Mouse (Mus musculus): ENCODE measurements around the gene Fzd4. TPM values are rescaled to one million over a fixed set of nuclear protein-coding genes. Genes with fewer than 3 reads are reported as not detected.

The Fzd4 gene
- total RNA-seq, 2 experiments from 2014 or later, result 6.3 to 6.9 TPM

DNA sequence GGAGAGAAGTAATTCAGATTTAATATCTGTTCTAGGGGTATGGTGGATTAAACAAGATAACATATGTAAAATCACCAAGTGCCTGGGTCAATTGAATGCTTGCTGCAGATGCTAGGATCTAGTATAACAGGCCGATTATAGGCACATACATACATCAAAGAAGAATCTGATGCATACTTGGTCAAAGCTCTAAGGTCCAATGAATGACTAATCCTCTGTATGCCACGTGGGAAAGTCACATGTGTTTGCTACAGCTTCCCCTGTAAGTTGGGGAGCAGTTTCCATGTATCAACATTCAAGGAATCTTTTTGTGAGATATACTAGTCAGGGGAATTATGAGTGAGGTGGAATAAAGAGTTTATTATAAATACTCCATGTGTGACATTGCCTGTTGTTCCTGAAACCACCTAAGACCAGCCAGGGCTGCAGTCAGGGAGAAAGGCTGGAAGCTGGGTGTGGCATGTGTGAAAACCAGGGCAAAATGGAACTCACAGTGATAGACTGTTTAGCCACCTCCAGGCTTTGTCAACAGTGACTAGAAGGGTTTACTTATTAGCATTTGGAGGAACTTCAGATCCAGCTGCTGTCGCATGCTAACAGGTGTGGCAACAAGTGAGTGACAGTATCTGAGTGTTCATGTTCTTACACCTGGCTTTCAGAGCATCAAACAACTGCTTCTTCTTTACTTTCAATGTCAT lies 6.2 kb upstream of the Fzd4 start:
- intact Hi-C loops (cut with DNase I), result no loop called here

GRCm38 (mm10) chr7:89400721-89401120 lies 3.4 kb upstream of the Fzd4 start:
- intact Hi-C loops (cut with DNase I), result no loop called here
- DNase-seq (ENCODE audit: low spot score in 2 of 2), result no peak

More for the DNA sequence above, 6.2 kb upstream of the Fzd4 start:
- no peak for DNase-seq (ENCODE audit: low spot score in 2 of 2)

- DNase-seq (ENCODE audit: low spot score in 2 of 2), result no peak
- intact Hi-C loops (cut with DNase I), result no loop called here
These were observed 2.9 kb upstream of the Fzd4 start for GRCm38 (mm10) chr7:89401136-89401858.

DNA sequence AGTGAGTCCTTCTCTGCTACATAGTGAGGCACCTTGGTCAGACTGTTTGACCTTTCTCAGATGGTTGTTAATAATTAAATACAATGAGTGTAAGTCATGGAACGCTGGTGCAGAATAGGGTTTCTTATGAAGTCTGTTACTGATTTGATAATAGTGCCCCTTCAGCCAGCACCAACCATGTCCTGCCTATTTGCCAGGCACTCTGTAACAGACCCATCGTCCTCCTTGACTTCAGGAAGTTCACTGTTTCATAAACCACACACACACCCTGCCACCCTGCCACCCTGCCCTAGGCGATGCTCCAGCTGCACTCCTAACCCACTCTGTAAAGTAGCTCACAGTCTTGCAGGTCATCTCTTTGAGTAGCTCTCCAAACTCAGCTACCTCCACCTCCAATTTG lies 2.2 kb upstream of the Fzd4 start:
- intact Hi-C loops (cut with DNase I), result no loop called here
- no peak for DNase-seq (ENCODE audit: low spot score in 2 of 2)

DNA sequence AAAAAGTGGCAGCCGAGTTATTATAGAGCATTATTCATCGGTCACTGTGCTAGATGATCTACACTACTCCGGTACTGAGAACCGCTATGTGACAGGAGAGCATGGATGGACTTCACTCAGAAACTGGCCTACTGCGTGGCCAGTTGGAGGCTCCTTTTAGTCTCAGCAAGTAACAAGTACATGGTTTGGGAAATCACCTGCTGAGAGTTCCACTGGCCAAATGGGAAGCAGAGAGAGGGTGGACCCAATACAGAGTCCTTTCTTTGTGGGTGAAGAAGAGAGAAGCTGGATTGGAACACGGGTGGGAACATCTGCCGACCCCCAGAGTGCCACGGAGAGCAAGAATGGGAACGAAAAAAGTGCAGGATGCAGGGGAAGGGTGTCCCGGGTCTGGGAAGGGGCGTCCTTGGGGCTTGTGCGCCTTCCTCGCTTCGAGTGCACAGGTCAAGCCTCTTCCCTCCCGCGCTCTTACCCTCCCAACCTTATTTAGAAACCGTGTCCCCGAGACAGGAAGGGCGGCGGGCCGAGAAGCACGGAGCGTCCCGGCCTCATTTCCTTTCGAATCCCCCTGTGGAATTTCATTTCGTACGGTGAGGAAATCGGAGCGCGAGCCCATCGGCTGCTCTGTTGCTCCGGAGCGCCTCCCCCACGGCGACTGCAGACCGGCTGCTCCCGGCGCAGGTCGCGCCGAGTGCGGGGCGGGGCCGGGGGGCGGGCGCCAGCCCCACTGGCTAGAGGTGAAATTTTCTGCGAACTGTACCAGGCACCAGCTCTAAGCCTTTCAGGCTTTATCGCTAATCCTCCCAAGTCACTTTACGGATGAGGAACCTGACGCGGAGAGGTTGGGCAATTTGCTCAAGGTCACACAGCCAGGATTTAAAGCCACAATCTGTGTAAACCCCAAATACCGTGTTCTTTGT lies 842 bp upstream of the Fzd4 start:
- intact Hi-C loops (cut with DNase I), result no loop called here
- peak; percentile 51 to 56 for DNase-seq (ENCODE audit: low spot score in 2 of 2)

- DNase-seq (ENCODE audit: low spot score in 2 of 2), result no peak
These were observed 732 bp downstream of the Fzd4 start for GRCm38 (mm10) chr7:89404734-89405440.

GRCm38 (mm10) chr7:89406011-89406410 lies 1.9 kb downstream of the Fzd4 start:
- intact Hi-C loops (cut with DNase I), result no loop called here
- no peak for DNase-seq (ENCODE audit: low spot score in 2 of 2)

More at GRCm38 (mm10) chr7:89404734-89405440, 732 bp downstream of the Fzd4 start:
- intact Hi-C loops (cut with DNase I), result loop anchor here (2.0 kb wide), 1 partner anchor 66 kb away; no protein-coding TSS in a partner anchor

DNA sequence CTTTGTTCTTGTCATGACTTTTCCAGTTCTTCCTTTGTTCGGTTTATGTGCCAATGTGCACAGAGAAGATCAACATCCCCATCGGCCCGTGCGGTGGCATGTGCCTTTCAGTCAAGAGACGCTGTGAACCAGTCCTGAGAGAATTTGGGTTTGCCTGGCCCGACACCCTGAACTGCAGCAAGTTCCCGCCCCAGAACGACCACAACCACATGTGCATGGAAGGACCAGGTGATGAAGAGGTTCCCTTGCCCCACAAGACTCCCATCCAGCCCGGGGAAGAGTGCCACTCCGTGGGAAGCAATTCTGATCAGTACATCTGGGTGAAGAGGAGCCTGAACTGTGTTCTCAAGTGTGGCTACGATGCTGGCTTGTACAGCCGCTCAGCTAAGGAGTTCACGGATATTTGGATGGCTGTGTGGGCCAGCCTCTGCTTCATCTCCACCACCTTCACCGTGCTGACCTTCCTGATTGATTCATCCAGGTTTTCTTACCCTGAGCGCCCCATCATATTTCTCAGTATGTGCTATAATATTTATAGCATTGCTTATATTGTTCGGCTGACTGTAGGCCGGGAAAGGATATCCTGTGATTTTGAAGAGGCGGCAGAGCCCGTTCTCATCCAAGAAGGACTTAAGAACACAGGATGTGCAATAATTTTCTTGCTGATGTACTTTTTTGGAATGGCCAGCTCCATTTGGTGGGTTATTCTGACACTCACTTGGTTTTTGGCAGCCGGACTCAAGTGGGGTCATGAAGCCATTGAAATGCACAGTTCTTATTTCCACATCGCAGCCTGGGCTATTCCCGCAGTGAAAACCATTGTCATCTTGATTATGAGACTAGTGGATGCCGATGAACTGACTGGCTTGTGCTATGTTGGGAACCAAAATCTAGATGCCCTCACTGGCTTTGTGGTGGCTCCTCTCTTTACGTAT lies 3.1 kb downstream of the Fzd4 start:
- intact Hi-C loops (cut with DNase I), result no loop called here

GRCm38 (mm10) chr7:89410294-89410693 lies 6.1 kb downstream of the Fzd4 start:
- no peak for DNase-seq (ENCODE audit: low spot score in 2 of 2)
- intact Hi-C loops (cut with DNase I), result no loop called here

More for the DNA sequence above, 3.1 kb downstream of the Fzd4 start:
- DNase-seq (ENCODE audit: low spot score in 2 of 2), result no peak

DNA sequence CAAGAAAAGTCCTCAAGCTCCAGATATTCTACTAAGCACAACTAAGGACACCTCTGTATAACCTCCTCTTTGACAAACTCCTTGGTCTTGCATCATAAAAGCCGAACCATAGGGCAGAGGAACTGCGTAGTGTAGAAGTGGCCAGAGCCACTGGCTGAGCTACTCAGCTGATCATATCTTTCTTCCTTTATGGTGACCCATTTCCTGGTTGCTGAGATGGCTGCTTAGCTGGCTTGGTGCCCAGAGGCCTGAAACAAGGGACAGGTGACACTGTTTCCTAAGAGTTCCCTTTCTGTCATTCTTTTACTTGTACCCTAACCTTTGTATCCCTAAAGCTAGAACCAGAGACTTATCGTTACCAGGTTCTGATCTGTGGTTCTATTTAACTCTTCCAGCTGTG lies 7.2 kb downstream of the Fzd4 start:
- intact Hi-C loops (cut with DNase I), result no loop called here

GRCm38 (mm10) chr7:89412094-89412493 lies 7.9 kb downstream of the Fzd4 start:
- no peak for DNase-seq (ENCODE audit: low spot score in 2 of 2)
- intact Hi-C loops (cut with DNase I), result no loop called here

More for the DNA sequence above, 7.2 kb downstream of the Fzd4 start:
- DNase-seq (ENCODE audit: low spot score in 2 of 2), result no peak

DNA sequence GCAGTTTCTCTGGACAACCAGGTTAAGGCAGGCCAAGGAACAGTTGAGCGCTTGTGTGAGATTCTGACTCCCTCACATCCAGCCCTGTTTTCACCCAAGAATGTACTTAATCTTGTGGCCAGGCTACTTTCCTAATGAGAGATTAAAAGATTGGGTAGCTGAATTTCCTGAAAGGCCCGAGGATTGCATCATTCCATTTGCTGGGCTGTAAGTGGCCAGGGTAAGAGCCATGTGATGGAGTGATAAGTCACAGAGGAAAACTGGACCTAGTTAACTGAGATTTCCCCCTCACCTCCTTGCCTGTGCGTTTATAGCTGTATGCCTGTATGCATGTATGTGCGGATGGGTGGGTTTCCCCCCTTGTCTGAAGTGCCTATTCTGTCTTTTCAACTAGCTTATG lies 11.9 kb downstream of the Fzd4 start:
- intact Hi-C loops (cut with DNase I), result no loop called here

DNA sequence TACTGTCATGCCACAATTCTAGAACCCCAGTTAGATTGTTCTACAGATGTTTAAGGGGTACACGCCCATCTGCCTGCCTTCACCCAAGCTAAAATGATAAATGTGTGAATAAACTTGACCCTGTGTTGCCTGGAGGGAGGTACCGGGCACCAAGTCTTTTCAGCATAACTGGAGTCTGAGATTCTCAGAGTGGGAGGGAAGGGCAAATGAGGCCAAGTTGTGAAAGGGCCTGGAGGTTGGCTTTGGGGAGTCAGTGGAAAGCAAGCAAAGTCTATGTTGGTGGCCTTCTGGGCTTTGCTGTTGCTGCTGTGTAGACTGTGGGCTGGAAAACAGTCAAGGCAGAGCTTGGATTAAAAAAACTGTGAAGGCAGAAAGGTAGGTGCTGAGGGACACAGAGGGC lies 13.6 kb downstream of the Fzd4 start:
- intact Hi-C loops (cut with DNase I), result loop anchor here (2.0 kb wide), 2 partner anchors 249 to 331 kb away; no protein-coding TSS in a partner anchor
- DNase-seq (ENCODE audit: low spot score in 2 of 2), result no peak

More for the DNA sequence above, 11.9 kb downstream of the Fzd4 start:
- DNase-seq (ENCODE audit: low spot score in 2 of 2), result no peak

- intact Hi-C loops (cut with DNase I), result loop anchor here (2.0 kb wide), 2 partner anchors 249 to 331 kb away; no protein-coding TSS in a partner anchor
- DNase-seq (ENCODE audit: low spot score in 2 of 2), result no peak
These were observed 14.0 kb downstream of the Fzd4 start for GRCm38 (mm10) chr7:89418127-89418653.

DNA sequence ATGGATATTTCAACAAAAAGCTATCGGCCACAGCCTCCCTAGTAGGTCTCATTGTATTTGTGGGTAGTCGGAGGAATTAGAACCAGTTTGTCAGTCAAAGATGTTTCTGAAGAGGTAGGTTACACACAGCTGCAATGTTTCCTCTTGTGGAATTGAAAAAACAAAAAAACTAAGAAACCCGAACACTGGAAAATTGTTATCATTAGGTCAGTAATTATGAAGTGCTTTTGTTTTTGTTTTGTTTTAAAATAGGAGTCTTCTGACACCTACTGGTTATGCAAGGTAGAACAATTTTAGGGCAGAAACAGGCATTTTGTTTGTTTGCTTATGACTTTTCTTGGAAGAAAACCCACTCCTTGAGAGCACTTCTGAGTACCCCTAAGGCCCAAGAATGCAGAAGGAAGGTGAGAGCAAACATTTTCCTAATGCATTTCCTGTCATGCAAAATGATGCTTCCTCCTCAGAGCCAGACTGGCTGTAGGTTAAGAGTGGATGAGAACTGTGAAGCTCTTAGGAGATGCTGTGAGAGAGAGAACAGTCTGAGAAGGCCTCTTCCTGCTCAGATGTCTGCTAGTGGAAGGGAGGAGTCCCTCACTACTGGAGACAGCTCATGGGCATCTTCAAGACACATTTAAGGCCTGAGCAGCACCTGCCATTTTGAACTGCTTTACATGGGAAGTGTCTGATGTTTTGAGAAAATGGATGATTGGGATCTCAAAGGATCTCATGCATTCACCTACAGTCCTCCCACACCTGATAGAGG lies 14.9 kb downstream of the Fzd4 start:
- DNase-seq (ENCODE audit: low spot score in 2 of 2), result peak in 1 of 2 experiments; percentile 31
- intact Hi-C loops (cut with DNase I), result loop anchor here (2.0 kb wide), 2 partner anchors 250 to 332 kb away; no protein-coding TSS in a partner anchor

DNA sequence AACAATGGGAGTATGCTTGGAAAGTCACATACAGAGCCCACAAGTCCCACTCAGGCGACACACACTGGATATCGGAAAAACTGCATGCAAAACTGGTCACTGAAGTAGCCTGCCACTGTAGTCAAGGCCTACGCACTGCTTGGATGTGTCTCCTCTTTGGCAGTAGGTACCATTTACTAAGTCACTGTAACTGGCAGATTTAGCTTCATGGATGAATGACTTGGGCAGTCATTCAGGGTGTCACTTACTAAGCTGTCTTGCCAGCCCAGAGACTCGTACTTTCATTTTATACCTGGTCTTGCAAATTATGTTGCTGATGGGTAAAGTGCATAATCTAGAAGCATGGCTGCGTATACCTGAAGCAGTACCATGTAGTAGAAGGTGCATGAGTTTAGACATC lies 17.1 kb downstream of the Fzd4 start:
- intact Hi-C loops (cut with DNase I), result no loop called here

DNA sequence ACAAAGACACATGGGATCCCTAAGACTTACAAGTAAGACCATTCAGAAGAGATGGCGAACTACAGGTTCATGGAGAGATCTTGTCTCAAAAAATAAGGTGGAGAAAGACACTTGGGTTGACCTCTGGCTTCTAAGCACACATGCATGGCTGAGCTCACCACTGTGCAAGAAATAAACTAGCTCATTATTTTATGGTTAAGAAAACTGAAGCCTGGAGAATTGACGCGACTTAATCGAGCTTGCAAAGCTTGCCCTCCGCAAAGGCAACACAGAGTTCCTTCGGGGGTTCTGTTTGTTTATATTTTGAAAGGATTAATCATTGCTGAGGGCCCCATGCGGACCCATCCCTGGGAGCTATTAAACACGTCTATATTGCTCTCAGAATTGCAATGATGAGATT lies 18.5 kb downstream of the Fzd4 start:
- DNase-seq (ENCODE audit: low spot score in 2 of 2), result no peak
- intact Hi-C loops (cut with DNase I), result no loop called here

More for the DNA sequence above, 17.1 kb downstream of the Fzd4 start:
- no peak for DNase-seq (ENCODE audit: low spot score in 2 of 2)

All from left cerebral cortex, postnatal 25 days (tissue).